Mouse (Mus musculus) erythroblast, embryonic 14.5 days (primary cell): ENCODE results near the gene Myo1d.

ENCODE experiments used
- GATA1 ChIP-seq: IDR thresholded peaks from 2 replicates; pipeline ENCODE4 v1.6.1; 2012; ENCODE audit warnings: low read length, inconsistent platforms, mixed read lengths
- TAL1 ChIP-seq: IDR thresholded peaks from 3 replicates; pipeline ENCODE4 v1.6.1; 2012; ENCODE audit warnings: low read length, inconsistent platforms, mixed read lengths

DNA sequence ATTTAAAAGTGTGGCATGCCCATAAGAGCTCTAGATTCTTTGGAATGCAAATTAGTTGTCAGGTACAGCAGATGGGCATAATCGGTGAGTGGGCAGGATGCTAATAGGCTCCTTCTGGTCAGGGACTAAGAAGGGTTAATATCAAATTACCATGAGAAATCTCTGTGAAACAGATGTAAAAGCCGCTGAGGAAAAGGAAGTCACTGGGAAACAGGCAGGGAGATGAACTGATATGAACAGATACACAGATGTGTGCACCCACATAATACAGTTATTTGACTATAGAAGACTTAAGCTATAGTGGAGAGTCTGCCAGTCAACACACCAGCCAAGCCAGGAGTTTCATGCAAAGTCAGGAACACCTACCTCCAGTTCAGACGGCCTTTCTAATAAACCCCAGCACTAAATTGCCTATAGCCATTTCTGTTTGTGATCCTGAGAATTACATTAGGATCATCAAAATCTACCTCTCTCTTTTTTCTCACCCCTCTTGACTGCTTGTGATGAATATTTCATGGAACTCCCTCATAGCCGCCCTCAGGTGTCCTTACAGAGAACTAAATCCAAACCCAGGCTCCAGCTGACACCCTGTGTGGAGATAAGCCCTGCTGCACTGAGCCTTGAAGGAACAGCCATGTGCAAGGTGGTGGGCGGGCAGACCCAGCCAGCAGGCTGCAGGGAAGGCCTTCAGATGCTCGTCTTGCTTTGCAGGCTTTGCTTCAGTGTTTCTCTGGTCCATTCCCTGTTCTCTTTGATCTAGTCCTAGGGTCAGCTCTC, 164.7 kb downstream of the Myo1d start:
- TF ChIP-seq GATA1, result no peak
- no peak for TF ChIP-seq TAL1
